Mouse (Mus musculus) C2C12 (cell line): ENCODE data around the gene Rps21.
"Not testable (repeated sequence)": the region's sequence is repeated elsewhere in the genome, so short reads cannot be mapped to it uniquely, and the experiment has no call there.

Experiments
- CEBPB ChIP-seq: IDR thresholded peaks from one replicate; pipeline ENCODE4 v1.6.1; 2011; ENCODE audit warnings: low read depth, mild to moderate bottlenecking, control low read depth, moderate library complexity
- CTCF ChIP-seq: IDR thresholded peaks from one replicate; pipeline ENCODE4 v1.5.1; 2011; ENCODE audit not compliant: control insufficient read depth, insufficient read depth, insufficient read length
- FOSL1 ChIP-seq: IDR thresholded peaks from one replicate; pipeline ENCODE4 v1.8.0; 2011; ENCODE audit warnings: mild to moderate bottlenecking, low read length; ENCODE audit not compliant: poor library complexity, insufficient read depth, severe bottlenecking
- MAX ChIP-seq: IDR thresholded peaks from one replicate; pipeline ENCODE4 v1.6.1; 2011; ENCODE audit warnings: mild to moderate bottlenecking, control low read depth
- MYOD1 ChIP-seq: IDR thresholded peaks from one replicate; pipeline ENCODE4 v1.6.1; 2011; ENCODE audit warnings: low read depth; ENCODE audit not compliant: control insufficient read depth, insufficient read length
- MYOG ChIP-seq: IDR thresholded peaks from one replicate; pipeline ENCODE4 v1.6.1; 2011; ENCODE audit not compliant: control insufficient read depth, insufficient read length; ENCODE audit errors: extremely low read depth

DNA sequence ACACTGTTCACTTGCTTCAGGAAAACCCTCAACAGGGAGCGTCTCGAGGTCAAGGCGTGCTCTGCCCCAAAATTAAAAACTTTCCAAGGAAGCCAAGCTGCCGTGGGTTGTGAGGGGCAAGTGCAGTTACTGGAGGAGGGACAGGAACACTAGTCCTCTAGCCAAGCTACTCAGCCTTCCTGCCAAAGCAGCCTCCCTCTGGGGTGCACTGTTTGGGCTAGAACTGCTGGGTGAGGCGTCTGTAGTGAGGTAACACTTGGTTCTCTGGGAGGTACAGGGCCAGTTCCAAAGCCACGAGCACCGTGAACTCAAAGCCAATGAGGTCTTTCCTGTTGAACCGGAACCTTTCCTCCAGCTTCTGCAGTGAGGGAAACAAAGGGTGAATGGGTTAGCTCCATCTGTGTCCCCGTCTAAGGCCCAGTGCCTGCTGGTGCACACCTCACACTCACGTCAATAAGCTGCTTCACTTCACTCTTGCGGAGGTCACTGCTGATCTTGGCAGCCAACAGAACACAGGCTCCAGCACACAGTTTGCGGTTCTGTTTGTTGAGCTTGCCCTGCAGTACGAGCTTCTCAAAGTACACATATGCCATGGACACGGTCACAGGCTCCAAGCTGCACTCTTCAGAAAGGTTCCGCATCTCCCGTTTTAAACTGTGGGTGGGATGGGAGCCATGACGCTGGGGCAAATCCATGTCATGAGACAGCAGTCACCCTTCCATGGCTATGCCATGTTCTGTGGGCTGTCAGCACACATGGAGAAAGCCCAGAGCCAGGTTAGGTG, 2.8 kb downstream of the Rps21 start:
- TF ChIP-seq CEBPB, CTCF, MYOG, FOSL1, MYOD1, MAX: not testable (repeated sequence)
